Mouse (Mus musculus): Measurements from ENCODE around the gene Grip1.
A peak's percentile ranks its signal among the peaks of the same experiment; 100 is the strongest.
"Not testable (repeated sequence)": the region's sequence is repeated elsewhere in the genome, so short reads cannot be mapped to it uniquely, and the experiment has no call there.

The Grip1 gene

DNA sequence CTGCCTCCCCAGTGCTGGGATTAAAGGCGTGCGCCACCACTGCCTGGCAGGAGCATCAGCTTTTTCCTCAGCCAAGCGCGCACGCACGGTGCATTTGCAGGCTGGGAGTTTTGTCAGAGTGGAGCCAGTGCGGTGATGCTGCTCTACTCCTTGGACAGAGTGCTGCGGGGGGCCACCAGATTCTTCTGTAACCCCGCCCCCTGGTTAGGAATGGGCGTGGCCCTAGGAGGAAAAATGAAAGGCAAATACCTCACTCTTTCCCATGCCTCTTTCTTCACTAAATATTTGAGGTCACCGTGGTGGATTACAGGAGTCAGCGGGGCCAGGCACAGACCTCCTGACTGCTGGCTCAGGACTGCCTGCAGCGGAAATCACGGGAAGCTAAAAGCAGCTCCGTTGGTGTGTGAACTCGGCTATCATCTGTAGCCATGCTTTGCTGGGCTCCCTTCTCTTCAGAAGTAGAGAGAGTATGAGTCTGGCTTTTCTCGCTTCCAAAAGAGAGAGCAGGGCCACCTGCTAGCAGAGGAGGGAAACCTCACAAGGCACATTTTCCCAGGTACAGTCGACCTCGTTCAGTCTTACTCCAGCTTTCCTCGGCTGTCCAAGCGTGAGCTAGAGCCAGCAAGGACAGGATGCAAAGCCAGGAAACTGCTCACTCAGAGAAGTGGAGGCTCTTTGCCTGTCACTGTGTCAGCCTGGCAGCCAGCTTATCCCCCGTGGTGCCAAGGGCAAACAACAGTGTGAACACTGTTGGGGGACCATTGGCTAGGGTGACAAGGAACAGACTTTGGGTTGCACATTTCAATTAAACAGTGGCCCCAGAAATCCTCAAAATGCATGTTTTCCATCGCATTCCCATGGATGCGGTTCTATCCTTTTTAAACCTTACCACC lies 607.9 kb downstream of the Grip1 start:
- no peak for DNase-seq (ENCODE audit: low spot score)

DNA sequence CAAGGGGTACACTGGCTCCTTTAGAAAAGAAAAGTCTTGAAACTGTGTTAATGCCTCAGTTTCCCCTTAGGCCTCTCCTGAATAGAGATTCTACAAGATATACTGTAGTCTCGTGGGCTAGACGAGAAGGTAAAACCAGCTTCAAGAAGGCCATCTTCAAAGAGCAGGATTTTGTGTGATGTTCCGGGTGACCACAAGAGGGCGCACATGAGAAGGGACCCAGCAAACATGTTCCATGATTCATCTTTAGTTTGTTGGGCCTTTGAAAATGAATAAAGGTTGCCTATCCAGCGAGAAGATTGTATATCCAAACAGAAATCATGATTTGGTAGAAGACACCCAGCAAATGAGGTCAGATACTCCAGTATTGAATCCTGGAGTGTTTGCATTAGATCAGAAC lies 610.8 kb downstream of the Grip1 start:
- peak; percentile 59 for DNase-seq (ENCODE audit: low spot score)

DNA sequence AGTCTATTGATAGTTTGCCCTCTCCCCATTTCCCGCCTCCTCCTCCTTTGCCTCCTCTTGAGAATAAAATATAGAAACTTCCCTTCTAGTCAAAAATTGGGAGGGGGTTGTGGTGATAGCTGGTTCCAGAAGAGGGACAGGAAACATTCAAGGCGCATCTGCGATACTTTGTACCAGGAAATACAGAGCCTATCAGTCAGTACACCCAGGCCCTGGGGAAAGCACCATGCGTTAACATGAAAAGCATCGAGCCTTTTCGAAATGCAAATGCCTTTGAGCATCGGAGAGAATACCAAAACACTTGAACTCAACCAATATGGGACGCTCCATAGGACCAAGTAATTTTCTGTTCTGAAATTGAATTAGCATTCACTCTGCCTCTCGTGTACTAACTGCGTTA lies 612.7 kb downstream of the Grip1 start:
- DNase-seq (ENCODE audit: low spot score): no peak

DNA sequence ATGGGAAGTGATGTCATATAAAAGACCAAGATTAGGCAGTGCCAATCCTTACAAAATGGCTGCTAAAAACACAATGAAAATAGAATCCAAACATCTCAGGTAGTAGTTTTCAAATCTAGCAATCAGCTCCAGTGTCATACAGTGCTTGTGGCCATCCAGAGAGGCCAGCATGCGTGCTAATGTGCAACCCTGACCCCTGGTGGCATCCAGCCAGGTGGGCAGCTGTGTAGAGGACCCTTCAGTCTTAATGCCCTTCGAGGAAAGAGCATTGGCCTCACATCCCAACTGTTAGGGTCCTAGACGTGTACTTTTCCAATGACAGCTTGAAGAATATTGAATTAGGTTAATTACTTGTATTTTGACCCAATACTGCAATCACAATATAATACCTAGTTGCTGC lies 624.2 kb downstream of the Grip1 start:
- no peak for DNase-seq (ENCODE audit: low spot score)

DNA sequence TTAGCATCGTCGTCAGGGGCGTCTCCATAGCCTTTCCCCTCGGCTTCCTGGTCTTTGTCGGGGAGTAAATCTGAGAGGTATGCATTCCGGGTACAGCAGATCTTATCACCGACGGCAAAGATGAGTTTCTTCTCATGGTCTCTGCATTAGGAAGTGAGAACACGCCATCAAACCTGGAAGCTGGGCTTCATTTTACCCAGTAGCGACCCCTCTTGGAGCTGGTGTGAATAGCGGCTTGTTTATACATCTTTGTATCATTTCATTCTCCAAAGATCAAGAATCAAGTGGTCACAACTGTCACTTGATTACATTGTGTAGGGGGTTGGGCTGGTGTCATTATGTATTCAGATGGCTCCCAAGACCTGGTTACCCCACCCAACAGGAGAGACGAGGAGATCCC lies 638.9 kb downstream of the Grip1 start:
- DNase-seq (ENCODE audit: low spot score): no peak

DNA sequence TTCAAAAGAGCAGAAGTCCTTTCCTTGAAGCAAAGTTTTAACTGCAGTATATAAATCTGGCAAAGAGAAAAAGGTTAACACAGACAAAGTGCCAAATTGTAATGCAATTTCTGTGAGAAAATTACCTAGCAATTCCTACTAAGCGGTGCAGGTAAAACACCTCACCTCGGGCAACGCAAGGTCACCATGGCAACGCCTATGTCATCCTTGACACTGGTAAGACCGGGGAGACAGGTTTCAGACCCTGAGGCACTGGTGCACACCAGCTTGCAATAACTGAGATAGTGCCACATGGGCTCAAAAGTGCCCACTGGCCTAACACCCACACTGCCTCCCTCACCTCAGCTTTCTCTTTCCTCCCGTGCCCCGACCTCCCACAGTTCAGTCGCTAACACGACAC lies 641.5 kb downstream of the Grip1 start:
- no peak for DNase-seq (ENCODE audit: low spot score)

DNA sequence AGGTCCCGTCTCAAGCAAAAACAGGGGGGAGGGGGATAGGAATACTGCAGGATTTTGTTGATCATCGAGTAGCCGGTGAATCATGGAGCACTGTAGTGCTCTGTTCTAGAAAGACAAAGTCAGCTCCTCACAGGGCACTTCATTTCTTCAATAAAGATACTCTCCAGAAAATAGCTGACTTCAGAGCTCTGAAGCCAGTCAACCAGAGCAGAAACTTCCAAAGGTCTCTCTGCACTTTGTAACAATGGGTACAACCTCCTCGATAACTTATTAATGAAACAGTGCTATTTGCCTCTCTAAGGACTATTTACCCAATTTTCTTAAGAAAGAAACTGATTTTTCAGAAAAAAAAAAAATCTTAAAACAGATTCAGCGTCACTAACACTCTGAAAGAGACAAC lies 642.1 kb downstream of the Grip1 start:
- DNase-seq (ENCODE audit: low spot score): no peak

DNA sequence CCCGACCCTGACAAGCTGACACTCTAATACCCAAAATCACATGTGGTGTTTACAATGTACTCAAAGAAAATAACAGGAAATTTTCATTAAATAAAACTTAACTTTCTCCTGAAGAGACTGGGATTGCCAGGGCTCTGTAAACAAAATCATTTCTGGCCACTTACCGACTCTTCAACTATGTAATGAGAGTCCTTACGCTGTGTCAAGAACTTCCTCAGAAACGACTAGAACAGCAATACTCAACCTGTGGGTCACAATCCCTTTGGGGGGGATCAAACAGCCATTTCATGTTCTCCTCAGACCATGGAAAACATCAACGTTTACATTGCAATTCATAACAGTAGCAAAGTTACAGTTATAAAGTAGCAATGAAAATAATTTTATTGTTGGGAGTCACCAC lies 643.9 kb downstream of the Grip1 start:
- no peak for DNase-seq (ENCODE audit: low spot score)

DNA sequence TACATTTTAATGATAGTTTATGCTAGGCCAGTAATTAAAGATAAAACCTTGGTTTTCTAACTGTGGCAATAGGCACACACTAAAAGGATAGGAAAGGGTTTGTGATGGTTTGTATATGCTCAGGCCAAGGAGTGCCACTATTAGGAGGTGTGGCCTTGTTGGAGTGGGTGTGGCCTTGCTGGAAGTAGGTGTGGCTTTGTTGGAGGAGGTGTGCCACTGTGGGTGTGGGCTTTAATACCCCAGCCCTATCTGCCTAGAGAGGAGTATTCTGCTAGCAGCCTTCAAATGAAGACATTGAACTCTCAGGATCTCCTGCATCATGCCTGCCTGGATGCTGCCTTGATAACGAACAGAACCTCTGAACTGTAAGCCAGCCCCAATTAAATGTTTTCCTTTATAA lies 647.2 kb downstream of the Grip1 start:
- no peak for DNase-seq (ENCODE audit: low spot score)

DNA sequence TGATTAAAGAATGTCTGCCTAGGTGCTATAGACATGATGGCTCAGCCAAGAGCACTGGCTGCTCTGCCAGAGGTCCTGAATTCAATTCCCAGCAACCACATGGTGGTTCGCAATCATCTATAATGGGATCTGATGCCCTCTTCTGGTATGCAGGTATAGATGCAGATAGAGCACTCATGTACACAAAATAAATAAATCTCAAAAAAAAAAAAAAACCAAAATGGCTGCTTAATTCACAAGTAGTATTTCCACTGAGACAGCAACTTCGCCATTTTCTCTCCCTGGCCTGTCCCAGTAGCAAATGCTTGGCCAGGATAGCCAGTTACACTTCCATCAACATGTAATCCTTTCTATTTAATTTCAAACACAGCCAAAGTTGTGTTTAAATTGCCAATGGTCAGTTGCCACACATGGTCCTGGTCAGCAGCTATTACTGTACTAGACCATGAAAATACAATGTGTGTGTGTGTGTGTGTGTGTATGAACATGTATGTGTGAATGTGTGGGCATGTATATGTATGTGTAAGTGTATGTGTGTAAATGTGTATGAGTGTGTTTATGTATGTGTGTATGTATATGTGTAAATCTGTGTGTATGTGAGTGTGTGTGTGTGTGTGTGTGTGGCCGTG lies 658.2 kb downstream of the Grip1 start:
- no peak for DNase-seq (ENCODE audit: low spot score)

DNA sequence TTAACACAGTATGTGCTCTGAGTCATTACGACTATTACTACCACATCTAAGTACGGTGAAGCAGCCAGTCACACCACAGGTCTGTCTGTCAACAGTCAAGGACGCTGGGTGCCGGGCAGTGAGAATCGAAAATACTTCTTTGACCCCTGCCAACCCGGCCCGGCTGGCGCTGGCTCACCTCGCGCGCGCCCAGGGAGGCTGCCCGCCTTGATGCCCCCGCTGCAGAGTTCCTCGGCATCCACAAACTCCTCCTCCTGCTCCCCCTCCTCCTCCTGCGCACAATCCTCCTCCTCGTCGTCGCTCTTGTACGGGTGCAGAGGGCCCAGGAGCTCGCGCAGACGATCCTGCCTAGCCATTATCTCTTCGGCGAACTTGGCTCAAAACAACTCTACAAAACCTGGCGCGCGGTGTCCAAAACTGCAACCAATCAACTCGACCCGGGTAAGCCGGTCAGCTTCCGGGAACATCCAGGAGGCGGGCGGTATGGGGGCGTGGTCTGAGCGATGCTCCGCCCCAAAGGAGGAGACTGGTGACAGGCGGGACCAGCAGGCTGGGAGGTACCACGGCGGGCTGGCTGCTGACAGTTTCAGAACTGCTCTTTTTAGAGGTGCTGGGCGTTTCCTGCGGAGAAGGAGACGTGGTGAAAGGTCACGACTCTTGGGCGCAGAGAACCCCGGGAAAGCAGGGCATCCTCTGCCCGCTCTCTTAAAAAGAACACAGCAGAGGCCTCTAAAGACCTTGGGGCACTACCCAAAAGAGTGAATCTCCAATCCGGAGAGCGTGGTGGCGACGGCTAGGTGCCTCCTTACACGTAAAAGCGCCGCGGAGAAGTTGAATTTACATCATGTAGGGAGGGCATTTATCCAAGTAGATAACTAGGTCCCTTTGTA lies 659.1 kb downstream of the Grip1 start, which contains the start of gene Helb:
Gene Helb, minus strand, starts transcription at position 481 of the 890 bp plus-strand sequence.
- peak; percentile 98 for DNase-seq (ENCODE audit: low spot score)

DNA sequence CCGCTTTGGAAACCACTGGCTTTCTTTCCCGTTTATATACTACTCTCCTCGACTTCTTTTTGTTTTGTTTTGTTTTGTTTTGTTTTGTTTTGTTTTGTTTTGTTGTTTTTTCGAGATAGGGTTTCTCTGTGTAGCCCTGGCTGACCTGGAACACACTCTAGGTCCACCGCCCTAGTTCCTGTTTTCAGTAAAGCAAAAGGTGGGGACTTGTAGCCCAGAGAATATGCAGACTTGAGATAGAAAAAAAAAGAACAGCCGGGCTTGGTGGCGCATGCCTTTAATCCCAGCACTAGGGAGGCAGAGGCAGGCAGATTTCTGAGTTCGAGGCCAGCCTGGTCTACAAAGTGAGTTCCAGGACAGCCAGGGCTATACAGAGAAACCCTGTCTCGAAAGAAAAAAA lies 659.9 kb downstream of the Grip1 start:
- not testable (repeated sequence) for DNase-seq (ENCODE audit: low spot score)

DNA sequence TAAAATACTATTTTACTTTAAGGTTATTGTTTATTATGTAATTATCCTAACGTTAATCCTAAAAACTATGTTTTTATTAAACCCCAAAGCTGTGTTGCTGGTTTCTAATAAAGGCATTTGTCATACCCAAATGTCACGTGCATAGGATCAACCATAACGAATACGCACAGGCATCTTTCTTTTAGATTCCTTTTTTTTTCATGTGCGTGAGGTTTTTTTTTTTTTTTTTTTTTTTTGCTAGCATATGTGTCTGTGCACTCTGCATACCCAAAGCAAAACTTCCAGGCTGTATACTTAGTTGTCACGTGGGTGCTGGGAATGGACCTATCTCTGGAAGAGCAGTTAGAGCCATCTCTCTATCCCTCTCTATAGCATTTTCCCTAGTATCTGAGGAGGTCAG lies 660.4 kb downstream of the Grip1 start:
- no peak for DNase-seq (ENCODE audit: low spot score)

DNA sequence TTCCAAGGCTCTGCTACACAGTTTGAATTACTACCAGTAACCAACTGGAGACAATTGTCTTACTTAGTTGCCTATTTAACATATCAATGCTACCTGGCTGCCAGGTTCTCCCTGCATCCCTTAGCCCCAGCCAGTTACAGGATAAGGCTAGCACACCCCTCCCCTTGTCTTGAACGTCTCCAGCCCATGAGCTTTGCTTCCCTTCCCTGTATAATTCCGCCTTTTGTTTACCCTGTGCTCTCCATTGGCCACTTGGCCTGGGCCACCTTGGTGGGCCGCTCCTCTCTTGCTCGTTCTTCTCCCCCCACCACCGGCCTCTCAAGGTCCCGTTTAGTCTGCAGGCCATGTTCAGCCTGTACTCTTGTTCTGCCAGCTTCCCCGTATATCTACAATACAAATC lies 660.9 kb downstream of the Grip1 start:
- DNase-seq (ENCODE audit: low spot score): no peak

DNA sequence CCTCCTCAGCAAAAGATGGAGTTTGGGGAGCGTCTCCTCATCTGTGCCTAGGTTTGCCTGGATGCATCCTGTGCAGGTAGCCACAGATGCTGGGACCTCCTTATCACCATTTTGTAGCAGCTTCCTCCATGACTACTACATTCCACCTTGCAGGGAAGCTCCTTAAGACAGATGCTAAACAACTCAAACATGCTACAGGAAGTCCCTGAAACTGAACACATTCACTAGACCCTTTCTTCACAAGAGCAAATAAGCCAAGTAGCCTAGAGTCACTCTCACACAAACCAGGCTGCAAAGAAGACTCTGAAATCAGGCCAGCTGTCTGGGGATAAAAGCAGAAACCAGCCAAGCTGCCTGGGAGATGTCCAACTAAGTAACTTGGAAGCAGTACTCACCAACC lies 661.6 kb downstream of the Grip1 start:
- no peak for DNase-seq (ENCODE audit: low spot score)

DNA sequence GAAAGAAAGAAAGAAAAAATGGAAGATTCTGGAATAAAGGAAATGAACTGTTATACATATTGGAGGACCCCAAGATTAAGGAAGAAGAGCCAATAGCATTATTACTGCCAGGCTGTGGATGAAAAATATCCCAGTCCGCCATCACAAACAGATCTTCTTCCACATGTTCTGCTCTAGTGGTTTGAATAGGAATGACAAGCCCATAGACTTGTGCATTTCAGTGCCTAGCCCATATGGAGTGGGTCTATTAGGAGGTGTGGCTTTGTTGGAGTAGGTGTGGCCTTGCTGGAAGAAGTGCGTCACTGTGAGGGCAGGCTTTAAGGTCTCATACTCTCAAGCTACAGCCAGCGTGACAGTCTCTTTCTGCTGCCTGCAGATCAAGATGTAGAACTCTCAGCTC lies 670.1 kb downstream of the Grip1 start:
- DNase-seq (ENCODE audit: low spot score): no peak

DNA sequence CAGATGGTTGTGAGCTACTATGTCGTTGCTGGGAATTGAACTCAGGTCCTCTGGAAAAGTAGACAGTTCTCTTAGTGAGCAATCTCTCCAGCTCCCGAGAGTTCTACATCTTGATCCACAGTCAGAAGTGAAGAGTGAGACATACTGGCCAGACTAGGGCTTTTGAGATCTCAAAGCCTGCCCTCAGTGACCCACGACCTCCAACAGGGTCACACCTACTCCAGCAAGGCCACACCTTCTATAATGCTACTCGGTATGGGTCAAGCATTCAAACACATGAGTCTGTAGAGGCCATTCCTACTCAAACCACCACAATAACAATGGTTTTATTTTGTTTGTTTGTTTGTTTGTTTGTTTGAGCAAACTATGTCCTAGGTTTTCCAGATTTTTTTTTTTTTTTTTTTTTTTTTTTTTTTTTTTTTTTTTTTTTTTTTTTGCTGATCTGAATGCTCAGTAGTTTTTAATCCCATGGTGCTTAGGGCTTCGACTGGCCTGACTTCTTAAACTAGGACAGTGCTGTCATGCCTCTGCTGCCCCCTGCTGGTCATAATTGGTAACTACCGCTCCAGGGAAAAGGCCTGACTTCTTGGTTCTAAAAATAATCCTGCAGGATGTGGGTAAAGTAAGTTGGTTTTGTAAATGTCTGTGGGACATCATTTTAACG lies 671.3 kb downstream of the Grip1 start:
- peak; percentile 84 for DNase-seq (ENCODE audit: low spot score)

DNA sequence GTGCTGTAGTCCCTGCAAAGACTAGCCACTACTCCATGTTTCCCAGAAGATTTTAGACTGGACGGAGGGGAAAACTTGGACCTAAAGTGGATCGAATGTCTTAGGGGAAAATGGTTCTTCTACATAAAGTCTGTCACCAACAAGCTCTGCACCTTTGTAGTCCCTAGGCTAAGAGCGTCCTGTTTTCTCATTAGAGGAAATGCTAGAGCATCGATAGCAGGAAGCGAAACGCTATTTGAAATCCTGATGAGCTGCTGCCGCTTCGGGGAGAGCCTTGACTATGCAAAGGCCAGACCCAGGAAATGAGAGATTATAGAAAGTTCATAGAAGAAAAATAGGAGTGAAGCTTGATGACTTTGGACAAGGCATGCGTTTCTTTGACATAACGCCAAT lies 671.8 kb downstream of the Grip1 start:
- no peak for DNase-seq (ENCODE audit: low spot score)

DNA sequence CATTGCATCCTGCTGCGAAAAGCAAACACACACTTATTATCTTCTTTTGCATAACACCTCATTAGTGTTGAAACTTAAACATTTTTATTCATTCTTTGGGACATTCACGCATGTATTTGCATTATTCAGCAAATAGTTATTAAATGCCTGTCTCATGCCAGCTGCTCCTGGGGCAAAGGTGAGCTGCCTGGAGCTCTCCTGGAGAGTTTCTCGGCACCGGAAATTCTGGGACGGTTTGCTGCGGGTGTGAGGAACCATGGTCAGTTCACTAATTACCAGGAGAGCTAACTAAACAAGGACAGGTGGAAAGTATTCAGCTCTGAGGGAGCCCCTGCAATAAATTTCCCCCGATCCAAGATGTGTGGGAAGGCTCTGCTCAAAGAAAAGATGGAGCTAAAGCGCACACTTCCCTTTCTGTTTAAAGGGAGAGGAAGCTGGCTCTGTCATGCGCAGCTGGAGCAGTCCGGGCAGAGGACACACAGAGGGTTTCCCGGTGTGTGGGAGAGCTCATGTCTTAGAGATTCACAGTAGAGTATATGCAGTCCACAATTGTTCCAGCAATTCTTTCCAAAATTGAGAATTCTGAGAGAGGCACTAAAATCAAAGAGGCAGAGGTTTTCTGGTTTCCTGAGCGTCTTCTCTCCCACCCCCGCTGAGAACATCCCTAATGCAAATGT lies 675.1 kb downstream of the Grip1 start:
- no peak for DNase-seq (ENCODE audit: low spot score)

DNA sequence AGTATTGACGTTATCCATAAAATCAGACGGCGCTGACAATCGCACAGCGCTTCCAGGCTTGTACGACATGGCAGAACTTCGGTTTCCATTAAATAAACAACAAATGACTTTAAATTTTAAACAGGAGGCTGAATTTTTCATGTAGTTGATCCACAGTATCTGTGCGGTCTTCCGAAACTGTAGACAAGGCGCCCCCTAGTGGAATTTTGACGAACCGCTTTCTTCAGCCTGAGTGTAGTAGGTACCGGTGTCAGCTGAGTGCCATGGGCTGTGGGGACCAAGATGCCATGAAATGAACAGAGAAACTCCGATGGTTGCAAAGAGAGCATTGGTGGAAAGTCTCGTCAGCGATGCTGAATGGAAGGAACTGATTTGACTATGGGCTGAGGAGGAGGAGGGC lies 677.0 kb downstream of the Grip1 start:
- DNase-seq (ENCODE audit: low spot score): peak; percentile 24

DNA sequence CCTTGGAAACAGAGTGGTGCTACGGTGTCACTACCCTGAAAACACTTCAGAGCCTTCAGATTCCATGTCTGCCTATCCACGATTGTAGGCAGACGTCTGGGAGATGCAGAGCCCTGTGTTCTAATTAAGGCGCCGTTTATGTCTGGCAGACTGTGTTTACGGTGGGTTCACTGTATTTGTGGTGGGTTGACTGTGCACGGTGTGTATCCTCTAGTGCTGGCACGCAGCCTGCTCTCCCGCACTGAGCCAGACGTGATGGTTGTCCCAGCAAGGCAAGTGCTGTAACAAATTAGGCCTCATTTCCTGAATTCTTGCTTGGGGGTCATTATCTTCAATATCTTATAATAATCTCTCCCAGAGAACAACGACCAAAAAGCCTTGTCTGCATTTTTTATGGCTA lies 680.1 kb downstream of the Grip1 start:
- DNase-seq (ENCODE audit: low spot score): no peak
